Mouse (Mus musculus) monocyte, adult 5-6 weeks (primary cell): Measurements from ENCODE around the gene Zxdc. TPM values are rescaled to one million over a fixed set of nuclear protein-coding genes. Genes with fewer than 3 reads are reported as not detected.

Experiments
- ATAC-seq: fragments of 153-309, 156-312 bp; replicated peaks from 2 replicates; pipeline ENCODE4 v1.8.0; 2017; ENCODE audit warnings: mild to moderate bottlenecking; ENCODE audit not compliant: low TSS enrichment, insufficient number of reproducible peaks, severe bottlenecking, poor library complexity, low FRiP score
- total RNA-seq: library from RNA; stranded (forward); fragments of 200-1000, 200-491, 200-594 nt; gene quantifications from 3 replicates; pipeline ENCODE4 v1.2.3, GENCODE M21; 2017

Gene Zxdc
- total RNA-seq, 1 experiment from 2014 or later: 7.6 TPM

DNA sequence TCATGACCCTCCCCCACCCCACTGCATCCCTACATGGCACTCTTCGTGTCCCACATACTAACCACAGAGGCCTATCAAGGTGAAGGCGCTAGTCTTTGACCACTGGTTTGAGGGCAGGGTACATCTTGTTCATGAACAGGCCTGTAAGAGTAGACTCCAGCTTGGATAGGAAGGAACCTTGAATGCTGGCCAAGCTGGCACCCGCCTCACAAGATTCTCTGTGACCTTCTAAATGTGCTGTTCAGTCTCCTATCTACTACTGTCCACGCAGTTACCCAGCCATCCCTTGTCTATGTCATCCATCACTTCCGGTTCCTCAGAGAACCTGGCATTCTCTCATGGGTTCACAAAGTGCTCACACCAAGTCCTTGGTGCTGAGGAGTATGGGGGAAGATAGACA lies 6.0 kb upstream of the Zxdc start:
- no peak for ATAC-seq

- 0 out of 2 replicates have a peak, but pooled peaks have one; percentile 16 for ATAC-seq
Observed at GRCm38 (mm10) chr6:90369725-90370553, 647 bp downstream of the Zxdc start.

GRCm38 (mm10) chr6:90374647-90375046 lies 5.4 kb downstream of the Zxdc start:
- no peak for ATAC-seq

- ATAC-seq: no peak
Observed at GRCm38 (mm10) chr6:90377708-90378107, 8.4 kb downstream of the Zxdc start.

DNA sequence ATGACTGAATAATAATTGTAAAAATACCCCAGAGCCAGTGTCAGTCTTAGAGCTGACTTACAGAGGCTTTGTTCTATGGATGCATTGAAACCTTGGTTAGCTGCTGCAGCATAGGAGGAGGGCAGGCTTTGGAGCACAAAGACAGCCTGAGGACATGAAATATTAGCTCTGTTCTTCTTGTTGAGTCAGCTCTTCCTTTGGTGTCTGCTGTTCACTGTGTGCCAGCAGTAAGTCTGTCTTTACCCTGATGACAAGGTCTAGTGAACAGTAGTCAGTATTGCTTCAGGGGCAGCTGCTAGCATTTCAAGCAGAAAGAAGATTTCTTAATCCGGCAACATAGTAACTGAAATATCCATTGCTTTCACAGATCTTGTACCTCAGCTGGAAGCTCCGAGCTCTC lies 12.2 kb downstream of the Zxdc start:
- no peak for ATAC-seq

DNA sequence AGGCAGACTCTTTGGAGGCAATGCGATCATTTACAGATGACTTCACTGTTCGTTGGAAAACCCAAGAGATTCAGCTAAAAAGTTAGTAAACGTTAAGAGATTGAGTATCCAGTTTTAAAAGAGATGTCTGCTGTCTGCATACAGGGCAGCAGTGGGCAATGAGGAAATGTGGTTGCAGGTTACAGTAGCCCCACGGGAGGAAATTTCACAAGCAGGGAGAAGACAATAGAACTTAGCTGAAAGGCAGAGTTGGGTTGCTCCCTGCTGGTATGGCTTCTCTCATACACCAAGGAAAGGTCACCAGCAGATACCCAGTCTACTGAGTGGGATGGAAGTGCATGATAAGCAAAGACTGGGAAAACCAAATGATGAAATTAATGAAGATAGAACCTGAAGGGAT lies 21.3 kb downstream of the Zxdc start:
- ATAC-seq: no peak

DNA sequence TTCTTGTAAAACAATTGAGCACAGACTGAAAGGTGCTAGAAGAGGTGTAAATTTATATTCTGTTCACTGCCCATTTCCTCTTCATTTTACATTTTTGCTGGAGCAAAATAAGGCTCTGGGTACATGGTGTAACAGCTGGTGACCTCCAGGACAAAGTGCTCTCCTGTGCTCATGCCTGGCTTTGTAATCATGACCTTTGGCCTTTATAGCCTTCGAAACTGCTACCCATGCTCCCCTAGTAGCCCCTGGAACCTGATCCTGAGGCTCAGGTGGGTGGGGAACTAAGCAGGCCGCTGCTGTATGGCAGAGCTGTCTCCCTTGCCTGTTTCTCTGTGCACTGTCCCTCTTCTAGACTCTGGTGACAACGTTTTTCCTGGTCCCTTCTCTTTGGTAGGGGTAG lies 24.7 kb downstream of the Zxdc start:
- no peak for ATAC-seq

DNA sequence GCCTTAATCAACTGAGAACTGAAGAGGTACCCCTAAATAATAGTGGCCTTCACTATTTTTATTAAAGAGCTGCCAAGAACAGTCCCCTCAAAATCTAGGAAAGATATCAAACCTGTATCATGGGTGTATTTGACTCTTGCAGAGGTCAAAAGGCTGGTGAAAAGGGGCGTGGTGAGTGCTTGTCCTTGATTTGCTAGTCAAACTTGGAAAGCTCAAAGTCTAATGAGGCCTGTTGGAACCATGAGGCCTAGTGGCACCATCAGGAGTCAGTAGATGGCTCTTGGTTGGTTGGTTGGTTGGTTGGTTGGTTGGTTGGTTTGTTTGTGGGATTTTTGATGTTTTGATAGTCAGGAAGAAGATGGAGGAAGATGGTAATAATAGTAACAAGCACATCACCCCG lies 26.5 kb downstream of the Zxdc start:
- no peak for ATAC-seq

GRCm38 (mm10) chr6:90397291-90397690 lies 28.0 kb downstream of the Zxdc start:
- ATAC-seq: no peak

- no peak for ATAC-seq
Observed at GRCm38 (mm10) chr6:90408632-90409031, 39.3 kb downstream of the Zxdc start.

- ATAC-seq: no peak
Observed at GRCm38 (mm10) chr6:90410972-90411371, 41.7 kb downstream of the Zxdc start.

DNA sequence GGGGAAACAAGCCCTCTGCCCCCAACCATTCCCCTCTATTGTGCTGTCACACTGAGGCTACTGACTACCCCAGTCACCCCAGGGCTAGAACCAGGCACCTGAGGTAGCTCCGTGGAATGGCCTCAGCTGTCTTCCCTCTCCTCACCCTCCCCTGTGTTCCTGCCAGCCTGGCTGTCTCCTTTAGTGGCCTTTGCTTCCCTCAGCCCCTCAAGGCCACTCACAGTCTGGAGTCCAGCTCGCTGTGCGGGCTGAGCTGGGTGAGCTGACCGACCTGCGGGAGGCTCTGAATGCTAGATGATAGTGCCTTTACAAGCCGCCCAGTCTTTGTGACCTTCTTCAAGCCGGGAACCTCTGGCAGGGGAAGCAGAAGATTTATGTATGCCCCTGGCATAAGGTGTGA lies 42.6 kb downstream of the Zxdc start:
- no peak for ATAC-seq

DNA sequence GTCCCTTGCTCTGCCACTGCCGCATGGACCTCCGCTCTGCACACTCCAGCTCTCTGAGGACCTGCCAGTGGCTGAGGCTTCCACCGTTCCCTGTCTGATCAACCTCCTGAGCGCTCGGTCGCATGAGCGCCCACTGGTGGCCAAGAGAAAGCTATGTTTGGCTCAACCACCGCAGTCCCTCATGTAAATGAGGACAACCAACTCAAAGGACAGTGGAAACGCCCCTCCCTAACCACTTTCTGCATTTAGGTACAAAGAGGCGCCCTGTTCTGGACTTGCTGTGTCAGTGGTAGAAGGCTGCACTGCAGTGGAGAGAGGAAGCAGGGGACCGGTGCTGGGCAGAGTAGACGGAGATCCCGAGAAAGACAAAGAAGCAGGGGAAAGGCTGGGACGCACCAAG lies 53.3 kb downstream of the Zxdc start:
- ATAC-seq: peak; percentile 68

DNA sequence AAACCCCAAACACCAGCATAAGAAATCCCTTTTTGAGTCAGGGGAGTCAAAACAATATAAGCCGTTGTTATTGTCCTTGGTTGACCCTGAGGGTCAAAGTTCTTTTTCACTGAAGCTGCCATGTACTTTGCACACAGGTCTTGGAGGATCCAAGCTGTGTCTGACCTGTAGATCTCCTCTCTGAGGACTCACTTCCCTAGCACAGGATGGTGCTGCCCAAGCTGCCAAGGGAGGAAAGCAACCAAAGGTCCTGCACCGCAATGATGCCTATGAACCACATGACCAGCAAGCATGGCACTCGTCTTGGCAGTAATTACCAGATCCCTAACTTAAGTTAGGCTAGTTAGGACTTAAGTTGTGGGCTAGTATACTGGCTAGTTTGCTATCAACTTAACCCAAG lies 56.1 kb downstream of the Zxdc start:
- ATAC-seq: no peak

DNA sequence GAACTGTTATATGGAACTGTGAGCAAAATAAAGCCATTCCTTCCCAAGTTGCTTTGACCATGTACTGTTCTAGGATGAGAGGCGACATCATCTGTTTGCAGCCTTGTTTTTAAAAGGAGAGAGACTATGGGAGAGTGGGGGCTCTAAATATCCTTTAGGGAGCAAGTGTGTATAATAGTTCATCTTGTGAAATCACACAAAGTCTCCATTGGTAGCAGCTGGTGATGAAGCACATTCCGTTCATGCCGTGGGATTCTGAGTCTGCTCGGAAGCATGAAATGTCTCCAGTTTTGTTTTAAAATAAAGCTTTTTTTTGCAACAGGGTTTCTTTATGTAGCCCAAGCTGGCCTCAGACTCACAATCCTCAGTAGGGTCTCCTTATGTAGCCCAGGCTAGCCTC lies 56.7 kb downstream of the Zxdc start:
- no peak for ATAC-seq

GRCm38 (mm10) chr6:90428380-90428974 lies 59.2 kb downstream of the Zxdc start, which contains the start of gene Cfap100:
TSS of gene Cfap100 (minus strand) at chr6:90428797.
- ATAC-seq: no peak

DNA sequence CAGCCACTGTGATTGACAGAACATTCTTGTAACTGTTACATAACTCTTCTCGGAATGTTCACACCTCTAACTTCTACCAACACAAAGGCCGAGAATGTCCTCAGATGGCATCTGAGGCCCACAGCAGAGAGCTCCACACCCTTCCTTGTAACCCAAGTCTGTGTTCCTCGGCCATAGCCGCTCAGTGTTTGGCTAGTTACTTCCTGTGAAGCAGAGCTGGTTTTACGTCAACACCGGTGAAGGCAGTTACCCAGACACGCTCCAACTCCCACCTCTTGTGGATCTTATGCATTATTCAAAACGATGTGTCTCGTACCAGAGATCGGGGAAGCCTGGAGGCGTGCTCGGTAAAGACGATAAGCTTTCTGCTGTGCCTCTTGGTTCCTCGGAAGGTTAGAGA lies 60.6 kb downstream of the Zxdc start:
- no peak for ATAC-seq

DNA sequence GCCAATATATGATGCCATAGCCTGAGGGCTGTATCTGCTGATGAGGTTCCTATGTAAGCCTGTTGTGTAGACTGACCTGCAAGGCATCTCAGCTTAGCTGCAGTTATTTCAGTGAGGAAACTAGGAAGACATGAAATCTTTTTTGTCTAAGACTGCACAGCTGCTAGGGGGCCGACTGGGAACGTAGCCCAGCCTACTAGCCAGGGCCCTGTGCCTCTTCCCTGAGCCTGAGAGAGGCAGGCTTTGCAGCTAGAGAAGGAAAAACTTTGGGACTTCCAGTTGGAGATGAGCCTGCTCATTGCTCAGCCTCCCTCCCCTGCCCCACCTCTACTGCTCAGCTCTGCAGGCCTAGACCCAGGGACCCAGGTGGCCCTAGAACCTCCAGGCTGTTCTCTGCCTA lies 62.2 kb downstream of the Zxdc start:
- ATAC-seq: no peak

DNA sequence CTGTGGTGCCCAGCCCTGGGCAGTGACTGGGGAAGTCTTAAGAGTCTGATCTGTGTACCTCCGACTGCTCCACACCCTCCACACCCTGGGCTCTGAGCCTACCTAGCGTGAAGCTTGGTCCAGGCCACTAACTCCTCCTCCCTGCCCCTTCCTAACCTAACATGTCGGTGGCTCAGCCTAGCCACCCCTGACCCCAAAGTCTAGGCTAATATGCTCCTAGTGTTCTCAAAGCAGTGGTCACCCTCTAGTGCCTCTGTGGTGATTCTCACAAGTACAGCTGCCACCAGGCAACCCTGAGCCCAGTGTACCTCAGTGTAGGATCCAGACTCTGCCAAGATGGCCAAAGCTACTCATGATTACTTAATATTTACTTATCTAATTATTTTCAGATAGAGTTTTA lies 65.4 kb downstream of the Zxdc start:
- no peak for ATAC-seq

GRCm38 (mm10) chr6:90435195-90435618 lies 65.9 kb downstream of the Zxdc start:
- 0 out of 2 replicates have a peak, but pooled peaks have one; percentile 40 for ATAC-seq
